Comparison of ENCODE assay signal across 24 mouse cellular contexts in the genomic region with DNA sequence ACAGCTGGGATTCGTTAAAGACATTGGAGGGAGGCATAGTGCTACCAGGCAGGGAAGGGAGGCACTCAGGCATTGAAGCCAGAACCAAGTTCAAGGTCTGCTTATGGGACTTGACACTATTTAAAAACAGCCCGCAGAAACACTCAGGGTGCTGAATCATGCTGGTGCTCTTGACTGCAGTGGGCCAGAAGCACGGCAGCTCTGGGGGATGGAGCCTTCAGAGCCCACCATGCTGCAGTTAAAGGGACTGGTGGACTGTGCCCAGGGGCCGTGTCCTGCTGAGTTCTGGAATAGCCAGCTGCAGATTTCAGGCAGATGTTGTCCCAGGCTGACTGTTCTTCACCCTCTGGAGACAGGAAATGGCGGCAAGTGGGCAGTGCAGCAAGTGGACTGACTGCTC. TPM values are rescaled to one million over a fixed set of nuclear protein-coding genes. Genes with fewer than 3 reads are reported as not detected.
"Had no signal": no experiment of that assay in that cellular context is flagged by ENCODE, and none has a peak within 500 bp of the region (broad histone marks: within the 10 kb centered on the region; RNA-seq: fewer than 3 reads in every experiment).

No protein-coding gene starts in this region.

- H3K27me3 ChIP-seq: limb, embryonic 13.5 days; liver, embryonic 15.5 days; midbrain, embryonic 12.5 days; midbrain, embryonic 15.5 days; neural tube, embryonic 12.5 days; neural tube, embryonic 15.5 days had no signal

- H3K4me2 ChIP-seq: limb, embryonic 13.5 days; liver, embryonic 11.5 days; liver, embryonic 15.5 days; lung, embryonic 14.5 days; midbrain, embryonic 12.5 days; midbrain, embryonic 15.5 days; neural tube, embryonic 12.5 days; neural tube, embryonic 15.5 days had no signal

- ATAC-seq: lung, postnatal 0 days; midbrain, embryonic 15.5 days had no signal

- DNase-seq: kidney, adult 18-20 months; kidney, adult 9 months; kidney, postnatal 14 days; kidney, postnatal 4 days; lung, embryonic 14.5 days; right cerebral cortex, adult 18-20 months; right cerebral cortex, postnatal 14 days; right cerebral cortex, postnatal 4 days; thymus, postnatal 25 days had no signal

- H3K4me1 ChIP-seq: limb, embryonic 13.5 days; midbrain, embryonic 12.5 days; midbrain, embryonic 15.5 days; neural tube, embryonic 15.5 days had no signal

- H3K27ac ChIP-seq: limb, embryonic 10.5 days; limb, embryonic 13.5 days; liver, embryonic 15.5 days; macrophage; midbrain, embryonic 12.5 days; midbrain, embryonic 15.5 days; neural tube, embryonic 12.5 days; neural tube, embryonic 15.5 days had no signal

- H3K4me3 ChIP-seq: limb, embryonic 10.5 days; limb, embryonic 13.5 days; liver, embryonic 15.5 days; midbrain, embryonic 12.5 days; midbrain, embryonic 15.5 days; neural tube, embryonic 12.5 days; neural tube, embryonic 15.5 days had no signal

- H3K9me3 ChIP-seq: limb, embryonic 10.5 days; limb, embryonic 13.5 days; liver, embryonic 15.5 days; midbrain, embryonic 12.5 days; midbrain, embryonic 15.5 days; neural tube, embryonic 12.5 days; neural tube, embryonic 15.5 days had no signal

- H3K9ac ChIP-seq: limb, embryonic 13.5 days; liver, embryonic 15.5 days; lung, embryonic 14.5 days; midbrain, embryonic 12.5 days; midbrain, embryonic 15.5 days; neural tube, embryonic 12.5 days; neural tube, embryonic 15.5 days had no signal

RNA-seq across cellular contexts. Expression of gene Muc4, which starts 49.7 kb away (rescaled TPM):
- total RNA-seq: layer of hippocampus, adult 18-20 months; layer of hippocampus, postnatal 25 days; left cerebral cortex, adult 18-20 months; left cerebral cortex, postnatal 25 days; megakaryocyte, adult 5-6 weeks had no signal
- polyA plus RNA-seq: limb, embryonic 10.5 days; limb, embryonic 13.5 days; macrophage; midbrain, embryonic 15.5 days had no signal
